Comparison of ENCODE assay signal across 9 mouse cellular contexts in the genomic region with DNA sequence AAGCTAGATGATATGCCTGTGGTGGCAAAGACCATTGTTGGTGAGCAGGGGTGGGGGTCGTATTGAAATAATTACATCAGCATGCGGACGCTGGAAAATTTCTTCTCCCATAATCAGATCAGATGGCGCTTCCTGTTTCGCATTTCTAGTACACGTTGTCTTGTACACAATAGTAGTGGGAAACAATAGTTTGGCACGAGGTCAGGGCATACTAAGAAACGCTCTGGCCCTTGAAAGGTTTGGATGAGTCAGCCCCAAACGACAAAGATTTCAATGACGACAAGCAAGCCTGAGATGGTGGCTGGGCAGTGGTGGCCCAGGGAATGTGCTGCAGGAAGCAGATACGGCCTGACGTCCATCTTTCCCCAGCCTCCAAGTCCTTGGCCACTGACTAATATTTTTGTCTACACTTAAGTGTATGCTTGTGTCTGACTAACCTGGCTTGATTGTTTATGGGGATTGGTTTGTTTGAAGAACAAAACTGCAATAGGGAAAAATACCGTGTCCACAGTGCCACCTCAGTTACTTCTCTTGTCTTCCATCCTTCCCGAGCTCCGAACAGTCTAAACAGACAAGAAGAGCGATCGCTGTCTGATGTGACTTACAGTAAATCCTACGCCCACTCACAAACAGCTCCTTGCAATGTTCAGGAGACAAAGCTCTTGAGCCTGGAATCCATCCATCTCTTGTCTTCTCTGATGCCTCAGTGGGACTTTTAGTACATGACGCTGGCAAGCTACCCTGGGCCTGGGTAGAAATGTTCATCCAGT. TPM values are rescaled to one million over a fixed set of nuclear protein-coding genes. Genes with fewer than 3 reads are reported as not detected.
DNase-seq lines count a peak whose midpoint lies in the region; ATAC-seq and TF ChIP-seq lines count a peak whose summit lies in the region.
"Had no signal": no experiment of that assay in that cellular context is flagged by ENCODE, and none has a peak within 500 bp of the region (broad histone marks: within the 10 kb centered on the region; RNA-seq: fewer than 3 reads in every experiment).

No protein-coding gene starts in this region.

- TF ChIP-seq EP300 in lung, postnatal 0 days (IDR thresholded peaks at IDR 0.05), result peak; percentile 100

- H3K9me3 ChIP-seq in lung, postnatal 0 days (ENCODE audit: low read length), result no peaks in the 10 kb centered on the region

- peak; percentile 92 for ATAC-seq in lung, postnatal 0 days

- 60% methylated on average over 19 of the region's 19 CpGs for WGBS in lung, postnatal 0 days

- DNase-seq in gastrocnemius, adult 18-20 months (ENCODE audit: low spot score), result peak; percentile 33
- DNase-seq in gastrocnemius, postnatal 10 days, result no peak
- peak; percentile 9 for DNase-seq in gastrocnemius, postnatal 14 days
- DNase-seq in kidney, adult 8-10 months, result peak; percentile 48 to 54
- DNase-seq in lung, postnatal 0 days (ENCODE audit: low spot score), result peak; percentile 83
- no peak for DNase-seq in thymus, postnatal 14 days
- DNase-seq in frontal cortex, postnatal 36 days (ENCODE audit: low spot score in 2 of 2), result no peak
- no peak for DNase-seq in urinary bladder, adult 18-20 months (ENCODE audit: low spot score in 2 of 2)

- no peaks in the 10 kb centered on the region for H3K27me3 ChIP-seq in lung, postnatal 0 days (replicated peaks; ENCODE audit: insufficient read depth, low read length)

- no peak overlapping the region for H3K4me3 ChIP-seq in lung, postnatal 0 days (ENCODE audit: low read depth, low read length)
- H3K4me3 ChIP-seq: myocyte had no signal

- no peak for TF ChIP-seq CTCF in lung, postnatal 0 days (IDR thresholded peaks at IDR 0.05)

- H3K4me2 ChIP-seq in lung, postnatal 0 days (replicated peaks; ENCODE audit: low read depth, low read length), result no peak overlapping the region

- H3K36me3 ChIP-seq in lung, postnatal 0 days (ENCODE audit: insufficient read depth, low read length), result no peaks in the 10 kb centered on the region

- no peaks in the 10 kb centered on the region for H3K4me1 ChIP-seq in lung, postnatal 0 days (ENCODE audit: insufficient read depth, low read depth, low read length)

- no peak overlapping the region for H3K9ac ChIP-seq in lung, postnatal 0 days (replicated peaks; ENCODE audit: low read depth)

- H3K27ac ChIP-seq in lung, postnatal 0 days (ENCODE audit: low read length), result peak overlapping the region; percentile 39

- intact Hi-C loops in gastrocnemius, postnatal 14 days (cut with DNase I; ENCODE audit: low total_unique reads), result no loop called here

RNA-seq across cellular contexts. Expression of a gene that starts 54.1 kb away (rescaled TPM):
- total RNA-seq in gastrocnemius, adult 18-20 months (2021), result 10 to 100 TPM; 17.9 to 24.8 TPM
- total RNA-seq in gastrocnemius, postnatal 10 days (2021), result 10 to 100 TPM; 23.5 to 29.2 TPM
- total RNA-seq in gastrocnemius, postnatal 14 days (2021), result 10 to 100 TPM; 19.7 to 43.0 TPM
- 93.0 and 100 TPM in 2 replicates for polyA plus RNA-seq in lung, postnatal 0 days (2015; fragmentation: Nextera tagmentation; extraction: Ambion mirVana)

Comparison
In these comparisons a context has a peak if more than half of its experiments do, and no peak if none do; other contexts are left out.
1. DNase-seq: peak in gastrocnemius, adult 18-20 months (single experiment), gastrocnemius, postnatal 14 days (single experiment), kidney, adult 8-10 months (2 of 2) and lung, postnatal 0 days (single experiment); none in gastrocnemius, postnatal 10 days (single experiment), thymus, postnatal 14 days (single experiment), frontal cortex, postnatal 36 days (0 of 2) and urinary bladder, adult 18-20 months (0 of 2).